Mouse (Mus musculus) spleen, adult 2 months (tissue): Measurements from ENCODE around the gene Mtmr10.

ENCODE experiments used
- CTCF ChIP-seq: fragments of 200-500 bp; IDR thresholded peaks from 2 replicates; pipeline ENCODE4 v1.5.1; 2011; ENCODE audit warnings: mild to moderate bottlenecking, inconsistent platforms; ENCODE audit not compliant: insufficient read depth, insufficient read length, insufficient replicate concordance; ENCODE audit errors: extremely low read depth
- POLR2A ChIP-seq: fragments of 200-500 bp; IDR thresholded peaks from 2 replicates; pipeline ENCODE4 v1.6.1; 2011; ENCODE audit warnings: low read depth, low read length, inconsistent platforms

- TF ChIP-seq POLR2A: no peak
- no peak for TF ChIP-seq CTCF
Observed at GRCm38 (mm10) chr7:64332686-64333085, 45.2 kb downstream of the Mtmr10 start.
